In genomic region chr13:71008216-71008615, GRCm38 (mm10) we compare ENCODE assay signal across 8 mouse cellular contexts.
DNase-seq lines count a peak whose midpoint lies in the region; ATAC-seq and TF ChIP-seq lines count a peak whose summit lies in the region.

No protein-coding gene starts in this region.

- no peaks in the 10 kb centered on the region for H3K9me3 ChIP-seq in forebrain, postnatal 0 days (ENCODE audit: low read length)
- H3K9me3 ChIP-seq in forebrain, embryonic 10.5 days, result no peaks in the 10 kb centered on the region
- no peaks in the 10 kb centered on the region for H3K9me3 ChIP-seq in liver, embryonic 14.5 days (ENCODE audit: control insufficient read depth, low read length)

- no peak for TF ChIP-seq EP300 in liver, embryonic 14.5 days (IDR thresholded peaks at IDR 0.05; ENCODE audit: low read depth)

- WGBS in forebrain, postnatal 0 days, result 17% methylated on average over 3 of the region's 3 CpGs
- 28% methylated on average over 3 of the region's 3 CpGs for WGBS in forebrain, embryonic 10.5 days
- 22% methylated on average over 3 of the region's 3 CpGs for WGBS in liver, embryonic 14.5 days (ENCODE audit: insufficient replicate concordance)

- H3K4me1 ChIP-seq in forebrain, postnatal 0 days (ENCODE audit: insufficient read depth), result no peaks in the 10 kb centered on the region
- 0 out of 2 replicates have a peak, but pooled peaks cover 4% of the 10 kb centered on the region for H3K4me1 ChIP-seq in forebrain, embryonic 10.5 days
- peaks cover 0 to 3% of the 10 kb centered on the region in 2 experiments; a peak in 1 of 4 replicates for H3K4me1 ChIP-seq in liver, embryonic 14.5 days (replicated peaks; ENCODE audit: control insufficient read depth in 2 of 2, insufficient read depth in 2 of 2, low read length in 1 of 2)

- 0 out of 2 replicates have a peak, but pooled peaks cover 2% of the 10 kb centered on the region for H3K27me3 ChIP-seq in forebrain, postnatal 0 days (ENCODE audit: insufficient read depth, low read length)
- peaks cover 6% of the 10 kb centered on the region; the same call in 1 of the 2 replicates for H3K27me3 ChIP-seq in forebrain, embryonic 10.5 days (ENCODE audit: poor library complexity, severe bottlenecking)
- no peaks in the 10 kb centered on the region for H3K27me3 ChIP-seq in liver, embryonic 14.5 days (ENCODE audit: control insufficient read depth, insufficient read depth, low read length)

- H3K36me3 ChIP-seq in forebrain, postnatal 0 days (ENCODE audit: insufficient read depth), result no peaks in the 10 kb centered on the region
- H3K36me3 ChIP-seq in forebrain, embryonic 10.5 days (replicated peaks), result no peaks in the 10 kb centered on the region
- H3K36me3 ChIP-seq in liver, embryonic 14.5 days (replicated peaks; ENCODE audit: control insufficient read depth, insufficient read depth, low read depth), result no peaks in the 10 kb centered on the region

- no peak overlapping the region for H3K4me3 ChIP-seq in forebrain, postnatal 0 days (ENCODE audit: low read depth, low read length)
- no peak overlapping the region for H3K4me3 ChIP-seq in forebrain, embryonic 10.5 days
- no peak overlapping the region for H3K4me3 ChIP-seq in liver, embryonic 14.5 days (ENCODE audit: insufficient read depth in 1 of 2, low read depth in 2 of 2, low read length in 2 of 2)

- TF ChIP-seq CTCF in forebrain, postnatal 0 days (IDR thresholded peaks at IDR 0.05; ENCODE audit: low read depth), result peak; percentile 77
- TF ChIP-seq CTCF in liver, embryonic 14.5 days (IDR thresholded peaks at IDR 0.05; ENCODE audit: low read depth), result peak; percentile 20; the same call in 1 of the 2 replicates

- no peak overlapping the region for H3K4me2 ChIP-seq in forebrain, postnatal 0 days (ENCODE audit: low read depth)
- H3K4me2 ChIP-seq in liver, embryonic 14.5 days (ENCODE audit: low read depth), result no peak overlapping the region

- peak; percentile 34 for ATAC-seq in forebrain, postnatal 0 days
- ATAC-seq in liver, embryonic 14.5 days (ENCODE audit: insufficient read depth), result no peak

- H3K27ac ChIP-seq in forebrain, postnatal 0 days (ENCODE audit: low read depth, low read length), result no peak overlapping the region
- no peak overlapping the region for H3K27ac ChIP-seq in forebrain, embryonic 10.5 days
- no peak overlapping the region for H3K27ac ChIP-seq in liver, embryonic 14.5 days

- no peak overlapping the region for H3K9ac ChIP-seq in forebrain, postnatal 0 days
- H3K9ac ChIP-seq in liver, embryonic 14.5 days (replicated peaks), result no peak overlapping the region

- DNase-seq in forebrain, postnatal 0 days, result peak; percentile 88
- DNase-seq in forebrain, embryonic 10.5 days (ENCODE audit: extremely low spot score, low spot score), result no peak
- DNase-seq in lung, postnatal 14 days, result peak; percentile 27
- no peak for DNase-seq in lung, postnatal 25 days (ENCODE audit: low spot score)
- DNase-seq in embryo, embryonic 10.5 days (ENCODE audit: low spot score), result peak; percentile 89
- no peak for DNase-seq in liver, embryonic 14.5 days (ENCODE audit: low read depth in 3 of 3, low spot score in 3 of 3)
- no peak for DNase-seq in natural killer cell, adult 2 months (ENCODE audit: low spot score in 2 of 2)
- no peak for DNase-seq in cerebellum, adult 8-10 months

Comparison
In these comparisons a context has a peak if more than half of its experiments do, and no peak if none do; other contexts are left out.
1. DNase-seq: peak in forebrain, postnatal 0 days (single experiment), lung, postnatal 14 days (single experiment) and embryo, embryonic 10.5 days (single experiment); none in forebrain, embryonic 10.5 days (single experiment), lung, postnatal 25 days (single experiment), liver, embryonic 14.5 days (0 of 3), natural killer cell, adult 2 months (0 of 2) and cerebellum, adult 8-10 months (single experiment).